In genomic region chr15:89123595-89123994, GRCm38 (mm10) we compare ENCODE assay signal across 8 mouse cellular contexts. TPM values are rescaled to one million over a fixed set of nuclear protein-coding genes. Genes with fewer than 3 reads are reported as not detected.
DNase-seq lines count a peak whose midpoint lies in the region; ATAC-seq and TF ChIP-seq lines count a peak whose summit lies in the region.

No protein-coding gene starts in this region.

- DNase-seq in adrenal gland, postnatal 14 days: peak; percentile 74
- no peak for DNase-seq in adrenal gland, adult 18-20 months (ENCODE audit: low spot score in 2 of 2)
- peak; percentile 42 for DNase-seq in ovary, postnatal 36 days (ENCODE audit: low spot score)
- no peak for DNase-seq in ovary, postnatal 10 days (ENCODE audit: low spot score)
- DNase-seq in limb, embryonic 14.5 days (ENCODE audit: low spot score): no peak
- peak; percentile 36 for DNase-seq in retina, embryonic 14.5 days (ENCODE audit: low spot score)
- DNase-seq in urinary bladder, adult 2 months (ENCODE audit: low spot score): no peak

- H3K27me3 ChIP-seq in limb, embryonic 14.5 days (ENCODE audit: control insufficient read depth, insufficient read depth, low read length): no peaks in the 10 kb centered on the region

- TF ChIP-seq POLR2A in limb, embryonic 14.5 days (IDR thresholded peaks at IDR 0.05; ENCODE audit: borderline replicate concordance, extremely low read depth, insufficient read depth, insufficient read length): no peak

- H3K9ac ChIP-seq in limb, embryonic 14.5 days (ENCODE audit: low read depth, low read length, severe bottlenecking): peak overlapping the region; percentile 85

- H3K4me3 ChIP-seq in limb, embryonic 14.5 days (replicated peaks; ENCODE audit: low read length): peak overlapping the region; percentile 83

- peaks cover 12% of the 10 kb centered on the region; the same call in 1 of the 2 replicates for H3K36me3 ChIP-seq in limb, embryonic 14.5 days (ENCODE audit: control insufficient read depth, insufficient read depth, low read length)

- H3K9me3 ChIP-seq in limb, embryonic 14.5 days (ENCODE audit: control insufficient read depth, low read length): no peaks in the 10 kb centered on the region

- peak overlapping the region; percentile 81 for H3K4me2 ChIP-seq in limb, embryonic 14.5 days (replicated peaks; ENCODE audit: low read depth, low read length, severe bottlenecking)

- WGBS in limb, embryonic 14.5 days: 31% methylated on average over 11 of the region's 11 CpGs

- H3K4me1 ChIP-seq in limb, embryonic 14.5 days (ENCODE audit: control insufficient read depth, insufficient read depth, low read length): peaks cover 31% of the 10 kb centered on the region

- ATAC-seq in frontal cortex, adult (ENCODE audit: low TSS enrichment): peak; percentile 71
- no peak for ATAC-seq in limb, embryonic 14.5 days (ENCODE audit: low FRiP score, low read depth)

- H3K27ac ChIP-seq in limb, embryonic 14.5 days (replicated peaks; ENCODE audit: low read depth, low read length): peak overlapping the region; percentile 56

RNA-seq across cellular contexts. Expression of gene Tubgcp6, which starts 0.7 kb away (rescaled TPM):
- total RNA-seq in adrenal gland, postnatal 14 days (2021): 13.3 and 15.7 TPM in 2 replicates
- 10 to 100 TPM; 10.8 to 13.0 TPM for total RNA-seq in adrenal gland, adult 18-20 months (2021)
- polyA plus RNA-seq in limb, embryonic 14.5 days (2012; rRNA removed): 36.8 and 56.5 TPM in 2 replicates
- 17.2 and 17.6 TPM in 2 replicates for polyA plus RNA-seq in limb, embryonic 14.5 days (2014; fragmentation: Nextera tagmentation; extraction: Ambion mirVana)
- 15.3 and 15.4 TPM in 2 replicates for polyA plus RNA-seq in urinary bladder, adult 2 months (2012; rRNA removed)

RNA-seq across cellular contexts. Expression of gene Hdac10, which starts 4.9 kb away (rescaled TPM):
- 11.9 and 13.2 TPM in 2 replicates for total RNA-seq in adrenal gland, postnatal 14 days (2021)
- total RNA-seq in adrenal gland, adult 18-20 months (2021): 10 to 100 TPM; 11.4 to 12.4 TPM
- 38.1 and 49.4 TPM in 2 replicates for polyA plus RNA-seq in limb, embryonic 14.5 days (2012; rRNA removed)
- polyA plus RNA-seq in limb, embryonic 14.5 days (2014; fragmentation: Nextera tagmentation; extraction: Ambion mirVana): 18.7 and 21.8 TPM in 2 replicates
- 27.2 and 36.4 TPM in 2 replicates for polyA plus RNA-seq in urinary bladder, adult 2 months (2012; rRNA removed)

RNA-seq across cellular contexts. Expression of gene Mapk12, which starts 16.9 kb away (rescaled TPM):
- 8.6 and 9.6 TPM in 2 replicates for total RNA-seq in adrenal gland, postnatal 14 days (2021)
- total RNA-seq in adrenal gland, adult 18-20 months (2021): 1 to 10 TPM; 8.4 to 9.6 TPM
- 13.7 and 14.9 TPM in 2 replicates for polyA plus RNA-seq in limb, embryonic 14.5 days (2012; rRNA removed)
- 5.0 and 8.3 TPM in 2 replicates for polyA plus RNA-seq in limb, embryonic 14.5 days (2014; fragmentation: Nextera tagmentation; extraction: Ambion mirVana)
- 44.5 and 49.8 TPM in 2 replicates for polyA plus RNA-seq in urinary bladder, adult 2 months (2012; rRNA removed)

RNA-seq across cellular contexts. Expression of gene Mapk11, which starts 25.8 kb away (rescaled TPM):
- 5.3 and 6.4 TPM in 2 replicates for total RNA-seq in adrenal gland, postnatal 14 days (2021)
- total RNA-seq in adrenal gland, adult 18-20 months (2021): 1 to 10 TPM; 3.7 to 3.8 TPM
- 13.4 and 15.9 TPM in 2 replicates for polyA plus RNA-seq in limb, embryonic 14.5 days (2012; rRNA removed)
- polyA plus RNA-seq in limb, embryonic 14.5 days (2014; fragmentation: Nextera tagmentation; extraction: Ambion mirVana): 7.0 and 7.3 TPM in 2 replicates
- 6.6 and 7.5 TPM in 2 replicates for polyA plus RNA-seq in urinary bladder, adult 2 months (2012; rRNA removed)

RNA-seq across cellular contexts. Expression of gene Selenoo, which starts 34.7 kb away (rescaled TPM):
- 29.3 and 35.4 TPM in 2 replicates for total RNA-seq in adrenal gland, postnatal 14 days (2021)
- 10 to 100 TPM; 32.3 to 39.5 TPM for total RNA-seq in adrenal gland, adult 18-20 months (2021)
- 32.7 and 40.7 TPM in 2 replicates for polyA plus RNA-seq in limb, embryonic 14.5 days (2012; rRNA removed)
- 20.6 and 22.9 TPM in 2 replicates for polyA plus RNA-seq in limb, embryonic 14.5 days (2014; fragmentation: Nextera tagmentation; extraction: Ambion mirVana)
- 25.0 and 27.2 TPM in 2 replicates for polyA plus RNA-seq in urinary bladder, adult 2 months (2012; rRNA removed)

Comparison
In these comparisons a context has a peak if more than half of its experiments do, and no peak if none do; other contexts are left out.
1. DNase-seq: peak in adrenal gland, postnatal 14 days (single experiment), ovary, postnatal 36 days (single experiment) and retina, embryonic 14.5 days (single experiment); none in adrenal gland, adult 18-20 months (0 of 2), ovary, postnatal 10 days (single experiment), limb, embryonic 14.5 days (single experiment) and urinary bladder, adult 2 months (single experiment).